Mouse (Mus musculus) CH12.LX (cell line): ENCODE measurements around the gene Gnai2.

ENCODE experiments used
- CTCF ChIP-seq, 2 experiments: IDR thresholded peaks in 1 of 2; conservative IDR thresholded peaks in 1 of 2; 2 replicates each; pipeline ENCODE4 v1.5.1; 2011 to 2012; ENCODE audit warnings: low read depth in 2 of 2, low read length in 2 of 2, improper control_type of control experiment in 1 of 2, inconsistent platforms in 1 of 2, mild to moderate bottlenecking in 1 of 2, moderate library complexity in 1 of 2
- HCFC1 ChIP-seq: IDR thresholded peaks from 2 replicates; pipeline ENCODE4 v1.6.1; 2012; ENCODE audit warnings: low read depth, mild to moderate bottlenecking, inconsistent platforms, low read length, improper control_type of control experiment
- SIN3A ChIP-seq: IDR thresholded peaks from 2 replicates; pipeline ENCODE4 v1.6.1; 2012; ENCODE audit warnings: low read length, improper control_type of control experiment, inconsistent platforms
- TCF12 ChIP-seq: IDR thresholded peaks from 2 replicates; pipeline ENCODE4 v1.6.1; 2014; ENCODE audit warnings: low read depth, mild to moderate bottlenecking, inconsistent platforms, low read length, improper control_type of control experiment

DNA sequence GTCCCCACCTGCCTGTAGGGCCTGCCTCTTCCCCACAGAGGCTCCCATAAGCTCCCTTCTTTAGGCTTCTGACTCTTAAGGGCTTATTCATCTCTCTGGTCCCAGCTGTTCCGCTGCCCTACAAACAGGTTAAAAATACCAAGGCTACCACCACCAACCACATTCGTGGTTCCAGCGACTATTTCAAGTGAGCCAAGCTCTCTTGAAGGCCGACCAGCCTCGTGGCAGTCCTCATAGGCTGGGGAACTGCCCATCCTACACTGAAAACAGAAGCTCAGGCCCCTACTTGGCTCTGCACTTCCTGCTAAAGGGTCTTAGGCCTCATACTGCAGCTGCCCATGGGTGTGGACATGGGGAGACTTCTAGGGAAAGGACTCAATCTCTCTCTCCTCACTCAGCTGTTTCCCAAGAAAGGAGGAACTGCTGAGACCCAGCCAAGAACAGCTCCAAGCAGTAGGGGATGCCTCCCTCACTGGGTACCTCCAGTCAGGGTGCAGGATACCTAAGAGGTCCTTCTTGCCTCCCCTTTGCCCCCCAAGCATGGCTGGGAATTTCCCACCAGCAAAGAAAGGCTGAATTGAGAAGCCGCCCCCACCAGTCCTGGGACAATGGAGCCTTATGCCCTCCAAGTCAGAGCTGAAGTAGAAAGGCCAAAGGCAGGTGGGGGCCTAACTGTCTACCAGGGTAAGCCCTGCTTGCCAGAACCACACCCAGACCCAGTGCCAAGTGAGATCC, 23.5 kb downstream of the Gnai2 start:
- TF ChIP-seq TCF12 (peak; percentile 50; the same call in 1 of the 2 replicates), SIN3A (no peak; the same call in 1 of the 2 replicates), HCFC1 (no peak), CTCF (conservative IDR thresholded peaks at IDR 0.05 in 1 of 2, IDR thresholded peaks at IDR 0.05 in 1 of 2; ENCODE audit: low read depth in 2 of 2, low read length in 2 of 2) (no peak)
